21 mouse cellular contexts compared by ENCODE assay signal in the genomic region with DNA sequence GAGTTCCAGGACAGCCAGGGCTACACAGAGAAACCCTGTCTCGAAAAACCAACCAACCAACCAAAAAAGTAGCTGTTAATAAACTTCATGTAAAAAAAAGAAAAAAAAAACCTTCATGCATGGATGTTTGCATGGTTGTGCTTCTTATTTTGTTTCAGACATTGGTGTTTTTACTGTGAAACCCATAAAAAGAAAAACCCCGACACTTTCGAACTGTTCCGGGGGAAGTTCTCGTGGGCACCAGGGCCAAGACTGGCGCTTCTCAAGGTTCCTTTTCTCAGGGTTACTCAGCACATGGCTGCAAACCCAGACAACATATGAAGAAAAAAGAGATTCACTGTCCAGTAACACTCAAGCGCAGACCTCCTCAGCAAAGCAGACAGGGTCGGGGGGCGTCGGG. TPM values are rescaled to one million over a fixed set of nuclear protein-coding genes. Genes with fewer than 3 reads are reported as not detected.
DNase-seq lines count a peak whose midpoint lies in the region; ATAC-seq and TF ChIP-seq lines count a peak whose summit lies in the region.
"Had no signal": no experiment of that assay in that cellular context is flagged by ENCODE, and none has a peak within 500 bp of the region (broad histone marks: within the 10 kb centered on the region; RNA-seq: fewer than 3 reads in every experiment).

No protein-coding gene starts in this region.

- H3K27me3 ChIP-seq in liver, postnatal 0 days (ENCODE audit: insufficient read depth, low read length): no peaks in the 10 kb centered on the region
- H3K27me3 ChIP-seq in liver, embryonic 12.5 days (replicated peaks): no peaks in the 10 kb centered on the region
- H3K27me3 ChIP-seq in CH12.LX (replicated peaks): no peaks in the 10 kb centered on the region
- no peaks in the 10 kb centered on the region for H3K27me3 ChIP-seq in forebrain, embryonic 16.5 days (replicated peaks; ENCODE audit: control insufficient read depth, insufficient read depth, low read length)
- H3K27me3 ChIP-seq: forebrain, embryonic 13.5 days; heart, embryonic 15.5 days; hindbrain, embryonic 13.5 days had no signal

- no peak overlapping the region for H3K9ac ChIP-seq in liver, postnatal 0 days (replicated peaks)
- H3K9ac ChIP-seq in liver, embryonic 12.5 days: no peak overlapping the region
- peak overlapping the region; percentile 34; the same call in 1 of the 2 replicates for H3K9ac ChIP-seq in CH12.LX (ENCODE audit: insufficient read depth, low read depth)
- no peak overlapping the region for H3K9ac ChIP-seq in forebrain, embryonic 16.5 days (replicated peaks; ENCODE audit: low read depth, low read length)
- H3K9ac ChIP-seq: forebrain, embryonic 13.5 days; heart, embryonic 15.5 days; hindbrain, embryonic 13.5 days had no signal

- peaks cover under 1% of the 10 kb centered on the region for H3K79me2 ChIP-seq in CH12.LX (replicated peaks; ENCODE audit: control insufficient read depth, extremely low read depth, insufficient read depth, poor library complexity, severe bottlenecking)

- no peak for ATAC-seq in liver, postnatal 0 days
- no peak for ATAC-seq in liver, embryonic 12.5 days
- ATAC-seq in forebrain, embryonic 16.5 days: no peak
- ATAC-seq in granulocyte monocyte progenitor cell, adult 5-6 weeks (replicated peaks; ENCODE audit: poor library complexity, severe bottlenecking): no peak
- ATAC-seq: forebrain, embryonic 13.5 days; intestine, embryonic 16.5 days had no signal

- peak; percentile 30 for TF ChIP-seq POLR2A in CH12.LX (IDR thresholded peaks at IDR 0.05; ENCODE audit: low read depth, low read length)

- WGBS in liver, postnatal 0 days (ENCODE audit: insufficient replicate concordance): 56% methylated on average over 10 of the region's 10 CpGs
- 76% methylated on average over 10 of the region's 10 CpGs for WGBS in liver, embryonic 12.5 days (ENCODE audit: insufficient replicate concordance)
- 89% methylated on average over 10 of the region's 10 CpGs for WGBS in forebrain, embryonic 16.5 days

- no peak for DNase-seq in liver, postnatal 0 days
- peak; percentile 90 for DNase-seq in A20 (ENCODE audit: low read depth, low spot score)
- DNase-seq in CH12.LX (ENCODE audit: extremely low read depth): no peak
- DNase-seq in induced T-regulatory cell, adult 2 months (ENCODE audit: low read depth): peak; percentile 85
- no peak for DNase-seq in frontal cortex, postnatal 36 days (ENCODE audit: low spot score in 2 of 2)
- DNase-seq: adrenal gland, adult 8-10 months; adrenal gland, postnatal 36 days; cerebellum, adult 11-12 months; cerebellum, postnatal 10 days; heart, adult 2 months; heart, postnatal 14 days had no signal

- no peaks in the 10 kb centered on the region for H3K9me3 ChIP-seq in liver, postnatal 0 days (ENCODE audit: low read length)
- no peaks in the 10 kb centered on the region for H3K9me3 ChIP-seq in liver, embryonic 12.5 days (replicated peaks)
- H3K9me3 ChIP-seq in CH12.LX (replicated peaks; ENCODE audit: low read length): no peaks in the 10 kb centered on the region
- H3K9me3 ChIP-seq in forebrain, embryonic 16.5 days (ENCODE audit: control insufficient read depth, low read length): no peaks in the 10 kb centered on the region
- H3K9me3 ChIP-seq: embryonic facial prominence, embryonic 10.5 days; forebrain, embryonic 13.5 days; G1E; heart, embryonic 15.5 days; hindbrain, embryonic 13.5 days had no signal

- H3K36me3 ChIP-seq in liver, postnatal 0 days (replicated peaks; ENCODE audit: insufficient read depth, low read length): no peaks in the 10 kb centered on the region
- H3K36me3 ChIP-seq in liver, embryonic 12.5 days: no peaks in the 10 kb centered on the region
- no peaks in the 10 kb centered on the region for H3K36me3 ChIP-seq in CH12.LX (replicated peaks in 1 of 2; ENCODE audit: control insufficient read depth in 1 of 2, insufficient read depth in 1 of 2, low read length in 1 of 2)
- H3K36me3 ChIP-seq in forebrain, embryonic 16.5 days (ENCODE audit: control insufficient read depth, insufficient read depth): no peaks in the 10 kb centered on the region
- H3K36me3 ChIP-seq: embryonic facial prominence, embryonic 10.5 days; G1E; heart, embryonic 15.5 days; hindbrain, embryonic 13.5 days had no signal

- H3K4me3 ChIP-seq in liver, postnatal 0 days (ENCODE audit: low read depth, low read length): no peak overlapping the region
- no peak overlapping the region for H3K4me3 ChIP-seq in liver, embryonic 12.5 days
- no peak overlapping the region for H3K4me3 ChIP-seq in CH12.LX (replicated peaks in 1 of 3; ENCODE audit: low read depth in 2 of 3, low read length in 2 of 3, poor library complexity in 1 of 3)
- no peak overlapping the region for H3K4me3 ChIP-seq in forebrain, embryonic 16.5 days (replicated peaks; ENCODE audit: low read length)
- H3K4me3 ChIP-seq: embryonic facial prominence, embryonic 10.5 days; forebrain, embryonic 13.5 days; heart, adult 2 months; heart, embryonic 15.5 days; hindbrain, embryonic 13.5 days had no signal

- H3K4me2 ChIP-seq in liver, postnatal 0 days (ENCODE audit: low read depth, low read length): no peak overlapping the region
- H3K4me2 ChIP-seq in liver, embryonic 12.5 days: no peak overlapping the region
- H3K4me2 ChIP-seq in CH12.LX (ENCODE audit: insufficient read depth, low read depth, poor library complexity, severe bottlenecking): peak overlapping the region; percentile 63; the same call in 1 of the 2 replicates
- no peak overlapping the region for H3K4me2 ChIP-seq in forebrain, embryonic 16.5 days (ENCODE audit: low read length)
- H3K4me2 ChIP-seq: forebrain, embryonic 13.5 days; heart, embryonic 11.5 days; heart, embryonic 15.5 days; hindbrain, embryonic 13.5 days had no signal

- peak overlapping the region; percentile 13; the same call in 1 of the 2 replicates for H3K27ac ChIP-seq in liver, postnatal 0 days (ENCODE audit: low read depth)
- H3K27ac ChIP-seq in liver, embryonic 12.5 days: no peak overlapping the region
- H3K27ac ChIP-seq in CH12.LX (ENCODE audit: insufficient read depth, low read depth): peak overlapping the region; percentile 98
- H3K27ac ChIP-seq in forebrain, embryonic 16.5 days (ENCODE audit: low read length): no peak overlapping the region
- H3K27ac ChIP-seq: embryonic facial prominence, embryonic 10.5 days; forebrain, embryonic 13.5 days; heart, adult 2 months; heart, embryonic 15.5 days; hindbrain, embryonic 13.5 days had no signal

- dilution Hi-C loops in CH12.LX (cut with MboI; ENCODE audit: extremely low pct_ligation_motif_present, extremely low pct_unique_long_range_greater_than_20kb, low sequenced_read_pairs): no loop called here

- in situ Hi-C loops in CH12.LX (cut with MboI; ENCODE audit: low pct_ligation_motif_present, low pct_unique_long_range_greater_than_20kb, low sequenced_read_pairs): loop anchor here (25.0 kb wide), 1 partner anchor 779 kb away; the partner anchor contains the start of gene Rnf157

- no peak for TF ChIP-seq CTCF in liver, postnatal 0 days (IDR thresholded peaks at IDR 0.05; ENCODE audit: low read depth)
- TF ChIP-seq CTCF in CH12.LX (conservative IDR thresholded peaks at IDR 0.05 in 1 of 2, IDR thresholded peaks at IDR 0.05 in 1 of 2; ENCODE audit: low read depth in 2 of 2, low read length in 2 of 2): no peak

- H3K4me1 ChIP-seq in liver, postnatal 0 days (ENCODE audit: insufficient read depth): peaks cover 2% of the 10 kb centered on the region; the same call in 1 of the 2 replicates
- peaks cover 18% of the 10 kb centered on the region for H3K4me1 ChIP-seq in liver, embryonic 12.5 days
- H3K4me1 ChIP-seq in CH12.LX (ENCODE audit: control insufficient read depth in 1 of 2, insufficient read depth in 2 of 2): peaks cover 35 to 68% of the 10 kb centered on the region in 2 experiments
- 0 out of 2 replicates have a peak, but pooled peaks cover 3% of the 10 kb centered on the region for H3K4me1 ChIP-seq in forebrain, embryonic 16.5 days (replicated peaks; ENCODE audit: control insufficient read depth, insufficient read depth, low read length)

- TF ChIP-seq EP300 in liver, postnatal 0 days (IDR thresholded peaks at IDR 0.05; ENCODE audit: low read depth): no peak
- TF ChIP-seq EP300 in CH12.LX (IDR thresholded peaks at IDR 0.05; ENCODE audit: low read length): peak; percentile 82

- TF ChIP-seq RAD21 in CH12.LX (IDR thresholded peaks at IDR 0.05; ENCODE audit: low read depth, low read length): no peak

RNA-seq across cellular contexts. Expression of gene Slc25a19, which starts 4.8 kb away (rescaled TPM):
- polyA plus RNA-seq in liver, postnatal 0 days (2015; fragmentation: Nextera tagmentation; extraction: Ambion mirVana): 6.1 and 6.9 TPM in 2 replicates
- polyA plus RNA-seq in liver, embryonic 12.5 days (2016; fragmentation: Nextera tagmentation; extraction: Ambion mirVana): 15.7 and 17.2 TPM in 2 replicates
- total RNA-seq in CH12.LX (2012; rRNA removed) (277 and 312 TPM in 2 replicates), CH12.LX (2014; rRNA removed) (278 and 294 TPM in 2 replicates)
- polyA plus RNA-seq in CH12.LX (2012; ENCODE audit: insufficient read length, low read depth): 374 and 398 TPM in 2 replicates
- polyA plus RNA-seq in forebrain, embryonic 16.5 days (2015; fragmentation: Nextera tagmentation; extraction: Ambion mirVana): 57.2 and 63.0 TPM in 2 replicates
- total RNA-seq in granulocyte monocyte progenitor cell, adult 5-6 weeks (2014; fragmentation: Nextera tagmentation): 21.9 and 26.1 TPM in 2 replicates
- total RNA-seq in granulocyte monocyte progenitor cell, adult 5-6 weeks (2017): 12.8 and 21.6 TPM in 2 replicates

RNA-seq across cellular contexts. Expression of gene Mif4gd, which starts 20.1 kb away (rescaled TPM):
- polyA plus RNA-seq in liver, postnatal 0 days (2015; fragmentation: Nextera tagmentation; extraction: Ambion mirVana): 37.9 and 39.9 TPM in 2 replicates
- 26.6 and 27.1 TPM in 2 replicates for polyA plus RNA-seq in liver, embryonic 12.5 days (2016; fragmentation: Nextera tagmentation; extraction: Ambion mirVana)
- total RNA-seq in CH12.LX (2012; rRNA removed) (143 and 177 TPM in 2 replicates), CH12.LX (2014; rRNA removed) (160 and 174 TPM in 2 replicates)
- polyA plus RNA-seq in CH12.LX (2012; ENCODE audit: insufficient read length, low read depth): 131 and 143 TPM in 2 replicates
- 9.8 and 12.9 TPM in 2 replicates for polyA plus RNA-seq in forebrain, embryonic 16.5 days (2015; fragmentation: Nextera tagmentation; extraction: Ambion mirVana)
- 18.9 and 32.1 TPM in 2 replicates for total RNA-seq in granulocyte monocyte progenitor cell, adult 5-6 weeks (2014; fragmentation: Nextera tagmentation)
- total RNA-seq in granulocyte monocyte progenitor cell, adult 5-6 weeks (2017): 17.5 and 29.5 TPM in 2 replicates

RNA-seq across cellular contexts. Expression of gene Gga3, which starts 29.0 kb away (rescaled TPM):
- polyA plus RNA-seq in liver, postnatal 0 days (2015; fragmentation: Nextera tagmentation; extraction: Ambion mirVana): 3.0 and 3.5 TPM in 2 replicates
- polyA plus RNA-seq in liver, embryonic 12.5 days (2016; fragmentation: Nextera tagmentation; extraction: Ambion mirVana): 14.0 and 14.7 TPM in 2 replicates
- total RNA-seq in CH12.LX (2012; rRNA removed): 18.7 and 22.6 TPM in 2 replicates
- 7.7 TPM in 2 replicates for total RNA-seq in CH12.LX (2014; rRNA removed)
- 37.2 and 39.8 TPM in 2 replicates for polyA plus RNA-seq in CH12.LX (2012; ENCODE audit: insufficient read length, low read depth)
- 32.5 and 37.4 TPM in 2 replicates for polyA plus RNA-seq in forebrain, embryonic 16.5 days (2015; fragmentation: Nextera tagmentation; extraction: Ambion mirVana)
- total RNA-seq in granulocyte monocyte progenitor cell, adult 5-6 weeks (2014; fragmentation: Nextera tagmentation): 34.1 and 43.3 TPM in 2 replicates
- total RNA-seq in granulocyte monocyte progenitor cell, adult 5-6 weeks (2017): 28.2 and 31.8 TPM in 2 replicates

RNA-seq across cellular contexts. Expression of gene Mrps7, which starts 29.1 kb away (rescaled TPM):
- 46.4 and 48.9 TPM in 2 replicates for polyA plus RNA-seq in liver, postnatal 0 days (2015; fragmentation: Nextera tagmentation; extraction: Ambion mirVana)
- polyA plus RNA-seq in liver, embryonic 12.5 days (2016; fragmentation: Nextera tagmentation; extraction: Ambion mirVana): 83.1 and 87.3 TPM in 2 replicates
- 172 and 217 TPM in 2 replicates for total RNA-seq in CH12.LX (2012; rRNA removed)
- 154 and 168 TPM in 2 replicates for total RNA-seq in CH12.LX (2014; rRNA removed)
- 157 and 184 TPM in 2 replicates for polyA plus RNA-seq in CH12.LX (2012; ENCODE audit: insufficient read length, low read depth)
- polyA plus RNA-seq in forebrain, embryonic 16.5 days (2015; fragmentation: Nextera tagmentation; extraction: Ambion mirVana): 68.0 and 76.5 TPM in 2 replicates
- total RNA-seq in granulocyte monocyte progenitor cell, adult 5-6 weeks (2014; fragmentation: Nextera tagmentation): 49.9 and 57.2 TPM in 2 replicates
- total RNA-seq in granulocyte monocyte progenitor cell, adult 5-6 weeks (2017): 46.9 and 63.8 TPM in 2 replicates

Comparison
In these comparisons a context has a peak if more than half of its experiments do, and no peak if none do; other contexts are left out.
1. H3K27ac ChIP-seq: peak in liver, postnatal 0 days (single experiment) and CH12.LX (single experiment); none in liver, embryonic 12.5 days (single experiment) and forebrain, embryonic 16.5 days (single experiment).
2. DNase-seq: peak in A20 (single experiment) and induced T-regulatory cell, adult 2 months (single experiment); none in liver, postnatal 0 days (single experiment), CH12.LX (single experiment) and frontal cortex, postnatal 36 days (0 of 2).